ENCODE assay signal across 9 mouse cellular contexts in the genomic region with DNA sequence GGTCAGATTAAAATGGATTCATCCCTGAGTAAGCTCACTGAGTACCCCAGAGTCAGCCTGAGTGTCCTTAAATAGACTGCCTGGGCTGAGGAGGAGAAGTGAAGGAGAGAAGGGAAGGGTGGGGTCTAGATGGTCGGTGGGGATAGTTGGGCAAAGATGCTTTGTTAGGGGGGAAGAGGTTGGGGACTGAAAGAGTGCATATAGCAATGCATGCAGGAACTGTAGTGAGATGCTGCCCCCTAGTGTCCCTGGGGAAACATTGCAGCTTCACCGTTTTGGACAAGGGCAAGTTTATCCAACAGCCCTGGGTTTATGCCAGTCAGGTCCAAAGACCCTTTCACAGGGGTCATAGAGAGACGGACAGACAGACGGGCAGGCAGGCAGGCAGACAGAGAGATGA.
DNase-seq lines count a peak whose midpoint lies in the region; ATAC-seq and TF ChIP-seq lines count a peak whose summit lies in the region.
"Had no signal": no experiment of that assay in that cellular context is flagged by ENCODE, and none has a peak within 500 bp of the region (broad histone marks: within the 10 kb centered on the region; RNA-seq: fewer than 3 reads in every experiment).

No protein-coding gene starts in this region.

- WGBS in lung, adult 2 months, result 4% methylated on average over 4 of the region's 4 CpGs
- WGBS in bone marrow, adult 2 months, result 14% methylated on average over 4 of the region's 4 CpGs
- 7% methylated on average over 4 of the region's 4 CpGs for WGBS in forebrain, embryonic 12.5 days
- 3% methylated on average over 4 of the region's 4 CpGs for WGBS in stomach, postnatal 0 days

- TF ChIP-seq EP300 in stomach, postnatal 0 days (optimal IDR thresholded peaks at IDR 0.05), result no peak

- intact Hi-C loops in left cerebral cortex, postnatal 10 days (cut with DNase I), result no loop called here

- no peaks in the 10 kb centered on the region for H3K4me1 ChIP-seq in lung, adult 2 months (ENCODE audit: control insufficient read depth, insufficient read depth, low read length)
- no peaks in the 10 kb centered on the region for H3K4me1 ChIP-seq in bone marrow, adult 2 months (ENCODE audit: control insufficient read depth, insufficient read depth, low read length)
- no peaks in the 10 kb centered on the region for H3K4me1 ChIP-seq in forebrain, embryonic 12.5 days
- no peaks in the 10 kb centered on the region for H3K4me1 ChIP-seq in stomach, postnatal 0 days (replicated peaks; ENCODE audit: control insufficient read depth, insufficient read depth)

- H3K4me3 ChIP-seq in lung, adult 2 months (replicated peaks; ENCODE audit: extremely low read depth, low read depth, low read length), result no peak overlapping the region
- H3K4me3 ChIP-seq in bone marrow, adult 2 months (replicated peaks; ENCODE audit: control insufficient read depth, low read depth, low read length), result no peak overlapping the region
- no peak overlapping the region for H3K4me3 ChIP-seq in forebrain, embryonic 12.5 days (replicated peaks)
- H3K4me3 ChIP-seq in stomach, postnatal 0 days (ENCODE audit: low read depth, low read length), result no peak overlapping the region

- no peaks in the 10 kb centered on the region for H3K36me3 ChIP-seq in forebrain, embryonic 12.5 days (replicated peaks)
- no peaks in the 10 kb centered on the region for H3K36me3 ChIP-seq in stomach, postnatal 0 days (ENCODE audit: control insufficient read depth, insufficient read depth, low read length)

- peak; percentile 36; the same call in 1 of the 2 replicates for ATAC-seq in forebrain, embryonic 12.5 days (ENCODE audit: low FRiP score)
- ATAC-seq in stomach, postnatal 0 days (ENCODE audit: low FRiP score, low TSS enrichment), result no peak

- no peak overlapping the region for H3K9ac ChIP-seq in forebrain, embryonic 12.5 days
- no peak overlapping the region for H3K9ac ChIP-seq in stomach, postnatal 0 days (ENCODE audit: low read length)

- peak; percentile 25 to 32 for DNase-seq in adrenal gland, adult 18-20 months (ENCODE audit: low spot score in 2 of 2)
- no peak for DNase-seq in adrenal gland, adult 8-10 months
- peak; percentile 24 for DNase-seq in lung, adult 2 months
- DNase-seq in lung, adult 18-20 months, result no peak
- DNase-seq in left cerebral cortex, postnatal 10 days (ENCODE audit: extremely low spot score in 1 of 2, low spot score in 2 of 2), result peak; percentile 46
- peak; percentile 27 for DNase-seq in stomach, postnatal 0 days (ENCODE audit: low spot score)

- no peak overlapping the region for H3K4me2 ChIP-seq in forebrain, embryonic 12.5 days
- no peak overlapping the region for H3K4me2 ChIP-seq in stomach, postnatal 0 days (replicated peaks; ENCODE audit: low read depth)

- 0 out of 2 replicates have a peak, but pooled peaks cover 9% of the 10 kb centered on the region for H3K9me3 ChIP-seq in forebrain, embryonic 12.5 days
- H3K9me3 ChIP-seq in stomach, postnatal 0 days (ENCODE audit: control insufficient read depth, low read length), result no peaks in the 10 kb centered on the region

- peaks cover 7% of the 10 kb centered on the region; the same call in 1 of the 2 replicates for H3K27me3 ChIP-seq in forebrain, embryonic 12.5 days
- H3K27me3 ChIP-seq in stomach, postnatal 0 days (ENCODE audit: control insufficient read depth, insufficient read depth, low read length), result no peaks in the 10 kb centered on the region

- no peak for TF ChIP-seq POLR2A in lung, adult 2 months (IDR thresholded peaks at IDR 0.05; ENCODE audit: borderline replicate concordance, extremely low read depth, low read depth, low read length)
- TF ChIP-seq POLR2A in bone marrow, adult 2 months (IDR thresholded peaks at IDR 0.05; ENCODE audit: borderline replicate concordance, control insufficient read depth, low read depth, low read length), result no peak

- TF ChIP-seq CTCF in lung, adult 2 months (IDR thresholded peaks at IDR 0.05; ENCODE audit: insufficient read depth, low read length), result peak; percentile 81
- peak; percentile 47 for TF ChIP-seq CTCF in bone marrow, adult 2 months (IDR thresholded peaks at IDR 0.05; ENCODE audit: control insufficient read depth, insufficient read depth, low read length)
- peak; percentile 88 for TF ChIP-seq CTCF in stomach, postnatal 0 days (IDR thresholded peaks at IDR 0.05; ENCODE audit: low read depth)

- H3K27ac ChIP-seq in bone marrow, adult 2 months (ENCODE audit: control insufficient read depth, insufficient read depth, low read depth, low read length, poor library complexity), result no peak overlapping the region
- H3K27ac ChIP-seq in forebrain, embryonic 12.5 days, result no peak overlapping the region
- H3K27ac ChIP-seq in stomach, postnatal 0 days (replicated peaks), result no peak overlapping the region
- H3K27ac ChIP-seq: macrophage had no signal

Comparison
In these comparisons a context has a peak if more than half of its experiments do, and no peak if none do; other contexts are left out.
1. DNase-seq: peak in adrenal gland, adult 18-20 months (2 of 2), lung, adult 2 months (single experiment), left cerebral cortex, postnatal 10 days (2 of 2) and stomach, postnatal 0 days (single experiment); none in adrenal gland, adult 8-10 months (single experiment) and lung, adult 18-20 months (0 of 2).
2. Peak in every context shown above with its lines, with median percentiles within 50 percentile points of each other: CTCF ChIP-seq.